Comparison of ENCODE assay signal across 9 mouse cellular contexts in the genomic region with DNA sequence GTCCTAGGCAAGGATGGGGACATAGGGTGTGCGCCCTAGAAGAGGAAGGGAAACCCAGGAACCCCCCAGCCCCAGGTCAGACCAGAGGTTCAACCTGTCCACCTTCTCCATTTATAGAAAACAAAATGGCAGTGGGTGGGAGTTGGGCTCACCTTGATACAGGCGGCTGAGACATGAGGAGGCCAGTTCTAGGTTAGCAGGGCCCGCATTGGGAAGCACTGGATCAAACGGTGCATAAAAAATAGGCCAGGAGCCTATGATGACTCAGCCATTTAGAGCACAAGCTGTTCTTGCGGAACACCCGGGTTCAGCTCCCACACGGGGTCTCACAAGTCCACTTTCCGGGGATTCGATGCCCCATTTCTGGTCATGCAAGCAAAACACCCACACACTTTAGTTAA. TPM values are rescaled to one million over a fixed set of nuclear protein-coding genes. Genes with fewer than 3 reads are reported as not detected.
DNase-seq lines count a peak whose midpoint lies in the region; ATAC-seq and TF ChIP-seq lines count a peak whose summit lies in the region.
"Had no signal": no experiment of that assay in that cellular context is flagged by ENCODE, and none has a peak within 500 bp of the region (broad histone marks: within the 10 kb centered on the region; RNA-seq: fewer than 3 reads in every experiment).

No protein-coding gene starts in this region.

- DNase-seq in adrenal gland, adult (ENCODE audit: inconsistent age in 2 of 2, low spot score in 1 of 2), result peak; percentile 63 to 73
- no peak for DNase-seq in adrenal gland, adult 8-10 months
- DNase-seq in left cerebral cortex, adult 2 months (ENCODE audit: extremely low spot score in 1 of 2, low spot score in 2 of 2), result no peak
- no peak for DNase-seq in left cerebral cortex, adult 18-20 months (ENCODE audit: low spot score in 2 of 2)
- DNase-seq in midbrain, embryonic 14.5 days, result no peak
- no peak for DNase-seq in adrenal gland, postnatal 25 days
- DNase-seq in embryo, embryonic 10 days (ENCODE audit: low spot score), result no peak

- no peak overlapping the region for H3K27ac ChIP-seq in left cerebral cortex, adult 2 months
- H3K27ac ChIP-seq in intestine, embryonic 16.5 days (ENCODE audit: low read length), result no peak overlapping the region
- H3K27ac ChIP-seq in midbrain, embryonic 14.5 days (replicated peaks; ENCODE audit: low read depth, low read length), result no peak overlapping the region

- intact Hi-C loops in left cerebral cortex, adult 2 months (cut with DNase I), result loop anchor here (2.0 kb wide), 1 partner anchor 54 kb away; no protein-coding TSS in a partner anchor

- H3K9me3 ChIP-seq in intestine, embryonic 16.5 days (ENCODE audit: control insufficient read depth, low read length), result no peaks in the 10 kb centered on the region
- no peaks in the 10 kb centered on the region for H3K9me3 ChIP-seq in midbrain, embryonic 14.5 days (ENCODE audit: control insufficient read depth, low read length)

- no peak for TF ChIP-seq CTCF in left cerebral cortex, adult 2 months (IDR thresholded peaks at IDR 0.05)

- H3K4me3 ChIP-seq in left cerebral cortex, adult 2 months, result peak overlapping the region; percentile 40; the same call in 1 of the 2 replicates
- H3K4me3 ChIP-seq in intestine, embryonic 16.5 days (ENCODE audit: low read length), result peak overlapping the region; percentile 86
- H3K4me3 ChIP-seq in midbrain, embryonic 14.5 days (replicated peaks; ENCODE audit: low read depth, low read length), result no peak overlapping the region

- no peak for ATAC-seq in intestine, embryonic 16.5 days
- no peak for ATAC-seq in midbrain, embryonic 14.5 days (ENCODE audit: low FRiP score, low TSS enrichment)

- peak overlapping the region; percentile 95 for H3K4me2 ChIP-seq in intestine, embryonic 16.5 days (ENCODE audit: low read depth, low read length)
- peak overlapping the region; percentile 90; the same call in 1 of the 2 replicates for H3K4me2 ChIP-seq in midbrain, embryonic 14.5 days (ENCODE audit: low read length)

- 0 out of 2 replicates have a peak overlapping the region, but pooled peaks have one; percentile 83 for H3K9ac ChIP-seq in intestine, embryonic 16.5 days (ENCODE audit: low read depth, low read length)
- H3K9ac ChIP-seq in midbrain, embryonic 14.5 days (replicated peaks; ENCODE audit: low read length), result no peak overlapping the region

- peaks cover 25% of the 10 kb centered on the region for H3K4me1 ChIP-seq in intestine, embryonic 16.5 days (ENCODE audit: control insufficient read depth, insufficient read depth, low read length)
- peaks cover 11% of the 10 kb centered on the region for H3K4me1 ChIP-seq in midbrain, embryonic 14.5 days (ENCODE audit: control insufficient read depth, insufficient read depth, low read length)

- WGBS in intestine, embryonic 16.5 days, result 86% methylated on average over 9 of the region's 9 CpGs
- WGBS in midbrain, embryonic 14.5 days, result 89% methylated on average over 9 of the region's 9 CpGs

- no peaks in the 10 kb centered on the region for H3K27me3 ChIP-seq in intestine, embryonic 16.5 days (replicated peaks; ENCODE audit: control insufficient read depth, insufficient read depth, low read length)
- no peaks in the 10 kb centered on the region for H3K27me3 ChIP-seq in midbrain, embryonic 14.5 days (ENCODE audit: control insufficient read depth, insufficient read depth, low read length)

- H3K36me3 ChIP-seq in intestine, embryonic 16.5 days (ENCODE audit: control insufficient read depth, insufficient read depth, low read length), result peaks cover 8% of the 10 kb centered on the region
- H3K36me3 ChIP-seq in midbrain, embryonic 14.5 days (ENCODE audit: control insufficient read depth, insufficient read depth, low read length), result 0 out of 2 replicates have a peak, but pooled peaks cover 6% of the 10 kb centered on the region

RNA-seq across cellular contexts. Expression of a gene that starts 0.9 kb away (rescaled TPM):
- total RNA-seq in adrenal gland, adult 8-10 months (2022), result 1 to 10 TPM in 1 of 4 experiments, under 1 TPM in 2, not detected in 1; 0.56 to 1.2 (median 0.92) TPM
- under 1 TPM; 0.35 to 0.36 TPM for total RNA-seq in left cerebral cortex, adult 2 months (2021)
- total RNA-seq in left cerebral cortex, adult 18-20 months (2021), result under 1 TPM; 0.21 to 0.26 TPM
- polyA plus RNA-seq in intestine, embryonic 16.5 days (2015; fragmentation: Nextera tagmentation; extraction: Ambion mirVana), result 32.0 and 39.4 TPM in 2 replicates
- polyA plus RNA-seq in midbrain, embryonic 14.5 days (2014; fragmentation: Nextera tagmentation; extraction: Ambion mirVana), result 3.0 and 5.3 TPM in 2 replicates
- 3.2 and 4.1 TPM in 2 replicates for total RNA-seq in adrenal gland, postnatal 25 days (2021)

RNA-seq across cellular contexts. Expression of a gene that starts 8.3 kb away (rescaled TPM):
- total RNA-seq in adrenal gland, adult 8-10 months (2022), result 100 to 1,000 TPM; 101 to 137 (median 120) TPM
- 100 to 1,000 TPM in 1 of 2 experiments, 10 to 100 TPM in 1; 97.3 to 107 TPM for total RNA-seq in left cerebral cortex, adult 2 months (2021)
- 100 to 1,000 TPM; 104 to 107 TPM for total RNA-seq in left cerebral cortex, adult 18-20 months (2021)
- polyA plus RNA-seq in intestine, embryonic 16.5 days (2015; fragmentation: Nextera tagmentation; extraction: Ambion mirVana), result 84.7 and 86.9 TPM in 2 replicates
- polyA plus RNA-seq in midbrain, embryonic 14.5 days (2014; fragmentation: Nextera tagmentation; extraction: Ambion mirVana), result 78.3 and 88.4 TPM in 2 replicates
- total RNA-seq in adrenal gland, postnatal 25 days (2021), result 105 and 116 TPM in 2 replicates

RNA-seq across cellular contexts. Expression of a gene that starts 9.3 kb away (rescaled TPM):
- 10 to 100 TPM; 11.4 to 25.1 (median 18.2) TPM for total RNA-seq in adrenal gland, adult 8-10 months (2022)
- total RNA-seq in left cerebral cortex, adult 2 months (2021), result 1 to 10 TPM; 4.6 to 4.7 TPM
- total RNA-seq in left cerebral cortex, adult 18-20 months (2021), result 1 to 10 TPM; 3.3 to 4.2 TPM
- 10.8 and 10.9 TPM in 2 replicates for polyA plus RNA-seq in intestine, embryonic 16.5 days (2015; fragmentation: Nextera tagmentation; extraction: Ambion mirVana)
- polyA plus RNA-seq in midbrain, embryonic 14.5 days (2014; fragmentation: Nextera tagmentation; extraction: Ambion mirVana), result 3.5 and 5.7 TPM in 2 replicates
- total RNA-seq in adrenal gland, postnatal 25 days (2021), result 20.6 and 25.8 TPM in 2 replicates
- total RNA-seq: common myeloid progenitor, adult 5-6 weeks had no signal

RNA-seq across cellular contexts. Expression of a gene that starts 23.2 kb away (rescaled TPM):
- 10 to 100 TPM; 59.1 to 67.2 (median 62.7) TPM for total RNA-seq in adrenal gland, adult 8-10 months (2022)
- total RNA-seq in left cerebral cortex, adult 2 months (2021), result 10 to 100 TPM; 41.7 to 44.8 TPM
- total RNA-seq in left cerebral cortex, adult 18-20 months (2021), result 10 to 100 TPM; 42.6 to 46.2 TPM
- polyA plus RNA-seq in intestine, embryonic 16.5 days (2015; fragmentation: Nextera tagmentation; extraction: Ambion mirVana), result 35.8 and 51.1 TPM in 2 replicates
- polyA plus RNA-seq in midbrain, embryonic 14.5 days (2014; fragmentation: Nextera tagmentation; extraction: Ambion mirVana), result 24.9 and 29.4 TPM in 2 replicates
- total RNA-seq in adrenal gland, postnatal 25 days (2021), result 64.5 and 75.8 TPM in 2 replicates

RNA-seq across cellular contexts. Expression of a gene that starts 33.9 kb away (rescaled TPM):
- total RNA-seq in adrenal gland, adult 8-10 months (2022), result 10 to 100 TPM; 15.9 to 18.8 (median 17.7) TPM
- total RNA-seq in left cerebral cortex, adult 2 months (2021), result 10 to 100 TPM; 16.6 to 19.0 TPM
- total RNA-seq in left cerebral cortex, adult 18-20 months (2021), result 10 to 100 TPM; 15.0 to 16.0 TPM
- 6.3 and 8.5 TPM in 2 replicates for polyA plus RNA-seq in intestine, embryonic 16.5 days (2015; fragmentation: Nextera tagmentation; extraction: Ambion mirVana)
- polyA plus RNA-seq in midbrain, embryonic 14.5 days (2014; fragmentation: Nextera tagmentation; extraction: Ambion mirVana), result 4.2 and 4.3 TPM in 2 replicates
- 18.7 and 20.7 TPM in 2 replicates for total RNA-seq in adrenal gland, postnatal 25 days (2021)

Comparison
In these comparisons a context has a peak if more than half of its experiments do, and no peak if none do; other contexts are left out.
1. DNase-seq: peak in adrenal gland, adult (2 of 2); none in adrenal gland, adult 8-10 months (single experiment), left cerebral cortex, adult 2 months (0 of 2), left cerebral cortex, adult 18-20 months (0 of 2), midbrain, embryonic 14.5 days (single experiment), adrenal gland, postnatal 25 days (single experiment) and embryo, embryonic 10 days (single experiment).